Mouse (Mus musculus) CH12.LX (cell line): ENCODE data around the gene Stard7. TPM values are rescaled to one million over a fixed set of nuclear protein-coding genes. Genes with fewer than 3 reads are reported as not detected.

Experiments
- DNase-seq: peaks from one replicate; pipeline ENCODE4 v3.0.0-alpha.2; 2013; ENCODE audit errors: extremely low read depth
- H3K27ac ChIP-seq: 2 replicates; pipeline ENCODE4 v1.5.1; 2012; ENCODE audit warnings: low read depth, mild to moderate bottlenecking, control low read depth, moderate library complexity; ENCODE audit not compliant: insufficient read depth
- H3K27me3 ChIP-seq: replicated peaks from 2 replicates; pipeline ENCODE3; 2012; ENCODE audit warnings: inconsistent platforms
- H3K36me3 ChIP-seq, 2 experiments: replicated peaks in 1 of 2; 2 replicates each; pipeline versions ENCODE3 to v1.6.1; 2012; ENCODE audit warnings: inconsistent platforms in 1 of 2, low read length in 1 of 2, mild to moderate bottlenecking in 1 of 2, mixed read lengths in 1 of 2, moderate library complexity in 1 of 2; ENCODE audit not compliant: control insufficient read depth in 1 of 2, insufficient read depth in 1 of 2
- H3K4me1 ChIP-seq, 2 experiments: 2 replicates each; pipeline ENCODE4 v1.6.1; 2012; ENCODE audit warnings: inconsistent platforms in 1 of 2, moderate library complexity in 1 of 2; ENCODE audit not compliant: insufficient read depth in 2 of 2, control insufficient read depth in 1 of 2
- H3K4me2 ChIP-seq: 2 replicates; pipeline ENCODE4 v1.6.1; 2012; ENCODE audit warnings: low read depth, mild to moderate bottlenecking, control low read depth; ENCODE audit not compliant: poor library complexity, insufficient read depth, severe bottlenecking
- H3K4me3 ChIP-seq, 3 experiments: fragments of 150-350 bp in 1 of 3; sonication (generic) in 1 of 3; replicated peaks in 1 of 3; 2 replicates each; pipeline versions ENCODE3 to v1.5.1; 2011 to 2012; ENCODE audit warnings: low read depth in 2 of 3, low read length in 2 of 3, mild to moderate bottlenecking in 2 of 3, moderate library complexity in 2 of 3, control low read depth in 1 of 3, improper control_type of control experiment in 1 of 3, inconsistent platforms in 1 of 3, mixed read lengths in 1 of 3; ENCODE audit not compliant: poor library complexity in 1 of 3
- H3K79me2 ChIP-seq: replicated peaks from 2 replicates; pipeline ENCODE4 v1.6.1; 2012; ENCODE audit warnings: mild to moderate bottlenecking, moderate library complexity; ENCODE audit not compliant: control insufficient read depth, poor library complexity, insufficient read depth, severe bottlenecking; ENCODE audit errors: extremely low read depth
- H3K9ac ChIP-seq: 2 replicates; pipeline ENCODE4 v1.6.1; 2012; ENCODE audit warnings: low read depth, mild to moderate bottlenecking, control low read depth, moderate library complexity; ENCODE audit not compliant: insufficient read depth
- H3K9me3 ChIP-seq: replicated peaks from 2 replicates; pipeline ENCODE3; 2012; ENCODE audit warnings: low read length, inconsistent platforms, mixed read lengths
- BHLHE40 ChIP-seq: IDR thresholded peaks from 2 replicates; pipeline ENCODE4 v1.6.1; 2011; ENCODE audit warnings: mild to moderate bottlenecking, low read depth, low read length, improper control_type of control experiment
- CHD1 ChIP-seq: IDR thresholded peaks from 2 replicates; pipeline ENCODE4 v1.6.1; 2012; ENCODE audit warnings: low read depth, low read length, improper control_type of control experiment, inconsistent platforms
- CTCF ChIP-seq, 2 experiments: IDR thresholded peaks in 1 of 2; conservative IDR thresholded peaks in 1 of 2; 2 replicates each; pipeline ENCODE4 v1.5.1; 2011 to 2012; ENCODE audit warnings: low read depth in 2 of 2, low read length in 2 of 2, improper control_type of control experiment in 1 of 2, inconsistent platforms in 1 of 2, mild to moderate bottlenecking in 1 of 2, moderate library complexity in 1 of 2
- E2F4 ChIP-seq: IDR thresholded peaks from 2 replicates; pipeline ENCODE4 v1.6.1; 2011; ENCODE audit warnings: low read depth, low read length, improper control_type of control experiment; ENCODE audit not compliant: insufficient replicate concordance
- HCFC1 ChIP-seq: IDR thresholded peaks from 2 replicates; pipeline ENCODE4 v1.6.1; 2012; ENCODE audit warnings: low read depth, mild to moderate bottlenecking, inconsistent platforms, low read length, improper control_type of control experiment
- IRF4 ChIP-seq: IDR thresholded peaks from 2 replicates; pipeline ENCODE4 v1.6.1; 2014; ENCODE audit warnings: low read depth, mild to moderate bottlenecking, inconsistent platforms, low read length, improper control_type of control experiment
- JUN ChIP-seq: IDR thresholded peaks from 2 replicates; pipeline ENCODE4 v1.6.1; 2011; ENCODE audit warnings: low read depth, mild to moderate bottlenecking, low read length, improper control_type of control experiment, moderate library complexity; ENCODE audit not compliant: insufficient read depth
- MEF2A ChIP-seq: IDR thresholded peaks from 2 replicates; pipeline ENCODE4 v1.6.1; 2014; ENCODE audit warnings: low read depth, mild to moderate bottlenecking, inconsistent platforms, low read length, improper control_type of control experiment, borderline replicate concordance
- MYC ChIP-seq: IDR thresholded peaks from 2 replicates; pipeline ENCODE4 v1.6.1; 2011; ENCODE audit warnings: low read depth, mild to moderate bottlenecking, improper control_type of control experiment, low read length
- NELFE ChIP-seq: IDR thresholded peaks from 2 replicates; pipeline ENCODE4 v1.6.1; 2011; ENCODE audit warnings: low read depth, low read length, improper control_type of control experiment
- PAX5 ChIP-seq: IDR thresholded peaks from 2 replicates; pipeline ENCODE4 v1.6.1; 2012; ENCODE audit warnings: low read length, inconsistent platforms, mixed read lengths
- POLR2A ChIP-seq: IDR thresholded peaks from 2 replicates; pipeline ENCODE4 v1.6.1; 2011; ENCODE audit warnings: low read depth, mild to moderate bottlenecking, improper control_type of control experiment, low read length
- POLR2AphosphoS2 ChIP-seq: IDR thresholded peaks from 2 replicates; pipeline ENCODE4 v1.6.1; 2011; ENCODE audit warnings: low read depth, low read length, improper control_type of control experiment
- RAD21 ChIP-seq: IDR thresholded peaks from 2 replicates; pipeline ENCODE4 v1.6.1; 2011; ENCODE audit warnings: low read depth, mild to moderate bottlenecking, low read length, improper control_type of control experiment, moderate library complexity
- RCOR1 ChIP-seq: conservative IDR thresholded peaks from 2 replicates; pipeline ENCODE4 v1.6.1; 2012; ENCODE audit warnings: low read depth, mild to moderate bottlenecking, inconsistent platforms, low read length, improper control_type of control experiment
- SIN3A ChIP-seq: IDR thresholded peaks from 2 replicates; pipeline ENCODE4 v1.6.1; 2012; ENCODE audit warnings: low read length, improper control_type of control experiment, inconsistent platforms
- TCF12 ChIP-seq: IDR thresholded peaks from 2 replicates; pipeline ENCODE4 v1.6.1; 2014; ENCODE audit warnings: low read depth, mild to moderate bottlenecking, inconsistent platforms, low read length, improper control_type of control experiment
- USF1 ChIP-seq: IDR thresholded peaks from 2 replicates; pipeline ENCODE4 v1.6.1; 2014; ENCODE audit warnings: low read depth, mild to moderate bottlenecking, inconsistent platforms, low read length, improper control_type of control experiment
- ZC3H11A ChIP-seq: IDR thresholded peaks from 2 replicates; pipeline ENCODE4 v1.6.1; 2012; ENCODE audit warnings: low read depth, mild to moderate bottlenecking, inconsistent platforms, low read length, improper control_type of control experiment
- ZMIZ1 ChIP-seq: IDR thresholded peaks from 2 replicates; pipeline ENCODE4 v1.6.1; 2012; ENCODE audit warnings: low read depth, mild to moderate bottlenecking, inconsistent platforms, low read length, improper control_type of control experiment
- dilution Hi-C: fragments of 300-500 bp; cut with MboI; formaldehyde crosslinking; loops from 2 replicates; pipeline ENCODE4 v1.14.3; 2020; ENCODE audit warnings: low sequenced_read_pairs; ENCODE audit not compliant: extremely low pct_unique_long_range_greater_than_20kb, extremely low pct_ligation_motif_present
- in situ Hi-C: fragments of 300-500 bp; cut with MboI; formaldehyde crosslinking; loops from 3 replicates; pipeline ENCODE4 v1.14.3; 2019; ENCODE audit warnings: low sequenced_read_pairs, low pct_ligation_motif_present, low pct_unique_long_range_greater_than_20kb, mixed read lengths
- polyA plus RNA-seq: library from polyadenylated mRNA; unstranded; fragments of >175 nt; gene quantifications from 2 replicates; pipeline ENCODE4 v1.2.1, GENCODE M21; 2012; ENCODE audit warnings: low read depth; ENCODE audit not compliant: insufficient read length
- total RNA-seq, 2 experiments: library from RNA; depleted of rRNA; stranded (reverse); fragments of 300-350 nt in 1 of 2; fragments of >200 nt in 1 of 2; gene quantifications; 2 replicates each; pipeline ENCODE4 v1.2.3; 2012 to 2014

Gene Stard7
- total and polyA plus RNA-seq, 3 experiments = 69.0 to 122 (median 80.6) TPM

DNA sequence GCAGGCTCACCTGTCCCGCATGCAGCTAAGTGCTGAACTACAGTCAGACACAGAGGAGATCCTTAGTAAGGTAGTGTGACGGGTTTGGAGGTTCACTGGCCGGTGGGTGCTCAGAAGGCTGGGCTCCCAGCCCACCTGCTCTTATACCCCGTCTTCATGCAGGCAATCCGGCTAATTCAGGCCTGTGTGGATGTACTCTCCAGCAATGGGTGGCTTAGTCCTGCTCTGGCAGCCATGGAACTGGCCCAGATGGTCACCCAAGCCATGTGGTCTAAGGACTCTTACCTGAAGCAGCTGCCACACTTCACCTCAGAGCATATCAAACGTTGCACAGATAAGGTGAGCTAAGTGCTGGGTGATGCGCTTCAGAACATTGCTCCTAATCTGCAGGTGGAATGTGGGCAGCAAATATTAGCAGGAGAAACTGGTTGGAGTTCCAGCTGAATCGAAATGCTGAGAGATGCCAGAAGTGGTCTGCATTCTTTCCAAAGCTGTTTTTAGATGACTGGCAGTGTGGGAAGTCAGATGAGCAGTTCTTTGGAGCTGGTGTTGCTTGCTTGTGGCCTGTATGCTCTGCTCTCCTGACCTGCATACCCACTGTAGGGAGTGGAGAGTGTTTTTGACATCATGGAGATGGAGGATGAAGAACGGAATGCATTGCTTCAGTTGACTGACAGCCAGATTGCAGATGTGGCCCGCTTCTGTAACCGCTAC, 32.0 kb upstream of the Stard7 start:
- dilution Hi-C loops = no loop called here
- no peaks in the 10 kb centered on the region for H3K27me3 ChIP-seq
- H3K9ac ChIP-seq = no peak overlapping the region
- no peak overlapping the region for H3K4me3 ChIP-seq
- H3K4me2 ChIP-seq = no peak overlapping the region
- in situ Hi-C loops = no loop called here
- TF ChIP-seq MYC = no peak
- TF ChIP-seq HCFC1 = no peak
- no peak for TF ChIP-seq NELFE
- no peak for TF ChIP-seq CTCF (conservative IDR thresholded peaks at IDR 0.05 in 1 of 2, IDR thresholded peaks at IDR 0.05 in 1 of 2; ENCODE audit: low read depth in 2 of 2, low read length in 2 of 2)
- no peak for TF ChIP-seq RAD21
- no peak for TF ChIP-seq BHLHE40
- no peak for TF ChIP-seq MEF2A
- no peak for TF ChIP-seq ZMIZ1
- TF ChIP-seq ZC3H11A = no peak
- TF ChIP-seq PAX5 = no peak
- TF ChIP-seq POLR2AphosphoS2 = no peak
- TF ChIP-seq POLR2A = no peak
- TF ChIP-seq TCF12 = no peak
- TF ChIP-seq IRF4 = no peak
- TF ChIP-seq CHD1 = no peak
- TF ChIP-seq RCOR1 = no peak
- TF ChIP-seq SIN3A = no peak
- H3K79me2 ChIP-seq = no peaks in the 10 kb centered on the region
- H3K27ac ChIP-seq = no peak overlapping the region
- no peaks in the 10 kb centered on the region for H3K4me1 ChIP-seq
- no peaks in the 10 kb centered on the region for H3K9me3 ChIP-seq
- DNase-seq = no peak
- H3K36me3 ChIP-seq = peaks cover 73 to 90% of the 10 kb centered on the region in 2 experiments

DNA sequence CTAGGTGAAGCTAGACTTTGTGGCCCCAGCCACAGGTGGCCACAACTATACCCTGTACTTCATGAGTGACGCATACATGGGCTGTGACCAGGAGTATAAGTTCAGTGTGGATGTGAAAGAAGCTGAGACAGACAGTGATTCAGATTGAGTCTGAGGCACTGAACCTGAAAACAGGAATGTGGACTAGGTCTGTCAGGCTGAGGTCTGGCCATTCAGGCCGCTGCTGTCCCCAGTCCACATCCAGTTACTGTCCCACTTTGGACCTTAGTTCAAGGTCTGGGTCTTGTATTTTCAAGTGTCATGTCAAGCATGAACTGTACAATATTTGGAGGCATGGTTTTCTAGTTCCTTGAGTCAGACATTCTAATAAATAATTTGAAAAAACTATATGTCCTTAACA, 30.0 kb upstream of the Stard7 start:
- Histone ChIP-seq H3K27ac (no peak overlapping the region), H3K4me3 (no peak overlapping the region), H3K4me2 (no peak overlapping the region), H3K4me1 (no peaks in the 10 kb centered on the region), H3K79me2 (no peaks in the 10 kb centered on the region), H3K9me3 (no peaks in the 10 kb centered on the region), H3K27me3 (no peaks in the 10 kb centered on the region), H3K36me3 (peaks cover 66 to 89% of the 10 kb centered on the region in 2 experiments), H3K9ac (no peak overlapping the region)
- in situ Hi-C loops = no loop called here
- TF ChIP-seq ZC3H11A = no peak
- TF ChIP-seq E2F4 = no peak
- TF ChIP-seq USF1 = no peak
- no peak for TF ChIP-seq HCFC1
- no peak for TF ChIP-seq JUN
- dilution Hi-C loops = no loop called here
- DNase-seq = no peak
